Mouse (Mus musculus): Measurements from ENCODE around the gene Krt81.

The Krt81 gene

DNA sequence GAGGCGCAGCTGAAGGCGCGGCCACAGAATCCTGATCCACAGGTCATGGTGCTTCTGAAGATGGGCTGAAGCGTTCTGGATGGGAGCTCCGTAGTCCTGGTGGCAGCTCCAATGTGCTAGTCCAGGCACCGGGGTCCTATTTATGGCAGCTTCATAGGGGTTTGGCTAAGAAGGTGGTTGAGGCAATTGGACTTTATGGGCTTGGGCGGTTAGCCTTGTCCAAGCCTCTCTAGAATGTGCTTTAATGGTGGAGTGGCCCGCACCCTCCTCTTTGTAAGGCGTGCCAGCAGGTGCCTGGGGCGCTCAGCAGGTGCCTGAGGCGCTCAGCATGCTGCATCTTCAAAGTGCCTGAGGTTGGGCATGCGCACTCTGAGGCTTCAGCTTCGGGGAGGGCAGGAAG is at the start of gene Krt81:
Gene Krt81 (minus strand): TSS at position 101 of the 400 bp plus-strand sequence.
- no peak for DNase-seq

DNA sequence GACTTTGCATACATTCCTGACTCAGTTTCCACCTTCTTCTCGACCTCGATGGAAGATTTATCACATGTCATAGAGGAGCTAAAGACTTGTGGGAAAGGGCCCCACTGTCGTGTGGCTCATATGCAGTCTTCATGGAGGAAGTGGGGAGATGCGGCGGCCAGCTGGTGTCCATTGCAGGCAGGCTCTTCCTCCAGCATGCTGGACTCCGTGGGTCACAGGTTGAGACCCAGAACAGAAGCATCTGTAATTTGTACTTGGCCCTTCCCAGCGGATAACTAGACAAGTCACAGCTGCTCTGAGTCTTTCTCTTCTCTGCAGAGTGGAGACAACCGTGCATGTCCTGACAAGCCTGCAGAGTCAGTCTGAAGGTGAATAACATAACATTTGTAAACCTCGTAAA is 44.7 kb upstream of the Krt81 start:
- peak; percentile 4 to 46 for DNase-seq

- DNase-seq = peak; percentile 27 to 55
Measured at GRCm38 (mm10) chr15:101506896-101507758, 43.6 kb upstream of the Krt81 start.

DNA sequence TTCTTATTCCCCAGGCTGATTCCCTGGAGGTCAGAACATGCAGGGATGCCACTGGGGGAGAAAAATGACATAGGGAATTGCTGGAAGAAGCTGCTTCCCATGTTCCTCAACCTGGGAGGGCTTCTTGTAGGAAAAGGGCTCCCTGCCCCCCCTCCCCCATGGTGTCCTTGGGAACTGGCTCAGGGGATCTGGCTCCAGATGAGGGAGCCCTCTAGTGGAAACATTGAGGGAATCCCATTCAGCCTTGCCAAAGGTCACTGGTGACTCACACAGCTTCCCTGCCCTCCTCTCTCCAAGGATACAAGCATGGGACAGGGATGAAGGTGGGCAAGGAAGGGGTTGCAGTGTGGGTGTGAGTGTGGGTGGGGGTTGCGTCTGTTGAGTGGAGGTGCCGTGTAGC is 33.6 kb upstream of the Krt81 start:
- peak; percentile 36 to 54 for DNase-seq

- no peak for DNase-seq
Measured at GRCm38 (mm10) chr15:101495266-101495665, 31.7 kb upstream of the Krt81 start.

- DNase-seq = no peak
Measured at GRCm38 (mm10) chr15:101494203-101494602, 30.7 kb upstream of the Krt81 start.

- DNase-seq = no peak
Measured at GRCm38 (mm10) chr15:101493713-101494112, 30.2 kb upstream of the Krt81 start.

GRCm38 (mm10) chr15:101492718-101493117 is 29.2 kb upstream of the Krt81 start:
- DNase-seq = no peak

DNA sequence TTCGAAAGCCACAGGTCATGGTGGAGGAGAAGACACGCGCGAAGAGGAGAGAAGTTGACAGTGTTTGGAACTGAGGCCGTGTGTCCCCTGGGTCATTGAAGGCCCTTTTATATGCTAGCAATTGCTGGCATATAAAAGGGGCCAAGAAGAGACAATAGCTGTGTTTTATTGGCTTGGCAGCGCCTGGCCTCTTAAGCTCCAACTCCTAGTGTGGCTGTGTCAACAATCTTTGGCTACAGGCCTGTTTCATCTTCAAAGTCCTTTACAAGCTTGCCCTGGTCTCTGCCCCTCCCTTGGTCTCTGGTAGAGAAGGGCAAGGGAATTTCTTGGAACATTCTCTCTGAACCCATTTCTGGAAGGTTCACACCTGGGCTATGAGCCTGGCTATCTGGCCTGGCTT is 27.9 kb upstream of the Krt81 start, which contains the start of gene Krt83:
Gene Krt83 (minus strand): TSS at position 82 of the 400 bp plus-strand sequence.
- DNase-seq = no peak

DNA sequence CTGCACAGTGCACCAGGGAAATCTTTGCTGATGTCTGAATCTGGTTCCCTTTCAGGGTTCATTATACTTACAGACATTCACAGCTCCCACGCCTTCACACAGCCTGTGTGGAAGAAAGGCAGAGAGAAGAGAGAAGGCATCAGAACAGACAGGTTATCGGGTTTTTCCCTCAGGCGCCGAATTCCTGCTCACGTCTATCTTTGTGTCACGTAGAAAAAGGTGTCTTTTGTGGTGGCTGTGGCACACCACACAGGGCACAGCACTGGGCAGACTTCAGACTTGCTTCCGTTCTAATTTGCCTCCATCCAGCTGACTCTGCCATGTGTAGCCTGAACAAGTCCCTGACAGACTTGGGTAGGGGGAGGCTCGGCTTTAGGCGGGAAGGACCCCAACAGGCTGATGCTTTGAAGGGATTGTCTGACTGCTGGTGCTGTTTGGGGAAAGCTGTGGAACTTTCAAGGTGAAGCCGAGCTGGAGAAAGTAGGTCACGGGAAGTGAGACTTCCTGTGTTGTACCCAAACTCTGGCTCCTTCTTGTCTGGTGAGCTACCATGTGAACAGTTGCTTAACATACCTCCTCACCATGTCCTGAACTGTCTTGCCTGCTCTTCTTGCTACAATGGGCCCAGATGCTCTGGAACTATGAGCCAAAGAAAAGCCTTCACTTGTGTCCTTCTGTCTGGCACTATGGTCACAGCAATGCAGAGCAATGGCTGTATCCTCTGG is 22.5 kb upstream of the Krt81 start:
- no peak for DNase-seq

DNA sequence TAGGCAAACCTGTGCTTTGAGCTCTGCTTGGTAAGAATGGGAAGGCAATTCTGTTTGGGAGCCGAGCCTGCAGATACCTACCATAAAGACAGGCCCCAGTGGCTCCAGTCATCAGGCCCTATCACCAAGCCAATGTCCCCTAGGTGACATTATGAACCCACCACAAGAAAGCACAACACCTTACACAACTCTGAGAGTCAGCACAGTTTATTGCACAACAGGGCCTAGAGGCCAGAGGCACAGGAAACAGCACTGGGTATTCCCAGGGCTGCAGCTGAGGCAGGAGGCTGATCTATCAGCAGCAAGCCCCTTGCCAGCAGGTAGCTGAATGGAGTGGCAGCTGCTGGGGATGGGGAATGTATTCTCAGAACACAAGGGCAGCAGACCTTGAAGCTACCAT is 21.4 kb upstream of the Krt81 start:
- no peak for DNase-seq

GRCm38 (mm10) chr15:101483646-101484045 is 20.1 kb upstream of the Krt81 start:
- DNase-seq = no peak

DNA sequence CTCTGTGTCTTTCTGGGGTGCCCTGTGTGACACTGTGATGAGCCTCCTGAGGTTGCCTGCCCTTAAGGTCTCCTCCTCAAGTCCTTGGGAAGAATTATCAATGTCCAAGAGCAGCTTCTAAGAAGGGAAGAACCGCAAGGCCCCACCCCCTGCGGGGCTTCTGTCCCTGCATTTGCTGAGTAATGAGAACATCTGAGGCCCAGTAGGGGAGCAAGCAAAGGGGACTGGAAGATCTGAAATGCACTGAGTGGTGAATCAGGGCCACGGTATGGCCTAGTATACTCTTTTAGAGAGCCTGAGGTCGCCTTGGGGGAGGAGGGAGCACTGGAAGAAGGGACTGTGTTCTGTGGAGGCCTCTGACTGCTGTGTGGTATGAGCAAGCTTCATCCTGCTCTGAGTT is 18.5 kb upstream of the Krt81 start:
- no peak for DNase-seq

GRCm38 (mm10) chr15:101479666-101480060 is 16.1 kb upstream of the Krt81 start:
- no peak for DNase-seq

GRCm38 (mm10) chr15:101479007-101479665 is 15.6 kb upstream of the Krt81 start:
- DNase-seq = peak; percentile 44 to 55

GRCm38 (mm10) chr15:101472952-101473528 is 9.5 kb upstream of the Krt81 start, which contains the start of gene Krt86:
Gene Krt86 (plus strand): TSS chr15:101473478.
- peak in 1 of 2 experiments; percentile 10 for DNase-seq

DNA sequence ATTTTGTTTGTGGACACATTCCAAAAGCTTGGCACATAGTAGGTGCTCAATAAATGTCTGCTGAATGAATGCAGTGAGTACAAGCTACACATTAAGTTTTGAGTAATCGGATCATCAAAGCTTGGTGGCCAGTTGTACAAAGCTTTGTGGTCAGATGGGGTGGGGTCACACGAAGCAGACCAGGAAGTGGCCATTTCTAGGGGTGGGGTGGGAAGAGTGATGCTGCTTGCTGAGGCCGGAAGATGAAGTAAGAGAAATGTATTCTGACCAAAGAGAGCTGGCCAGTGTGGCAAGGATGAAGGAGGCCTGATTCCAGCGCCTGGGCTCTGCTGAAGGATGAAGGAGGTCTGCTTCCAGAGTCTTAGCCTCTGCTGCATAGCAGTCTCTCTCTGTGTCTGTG is 5.5 kb upstream of the Krt81 start:
- no peak for DNase-seq

DNA sequence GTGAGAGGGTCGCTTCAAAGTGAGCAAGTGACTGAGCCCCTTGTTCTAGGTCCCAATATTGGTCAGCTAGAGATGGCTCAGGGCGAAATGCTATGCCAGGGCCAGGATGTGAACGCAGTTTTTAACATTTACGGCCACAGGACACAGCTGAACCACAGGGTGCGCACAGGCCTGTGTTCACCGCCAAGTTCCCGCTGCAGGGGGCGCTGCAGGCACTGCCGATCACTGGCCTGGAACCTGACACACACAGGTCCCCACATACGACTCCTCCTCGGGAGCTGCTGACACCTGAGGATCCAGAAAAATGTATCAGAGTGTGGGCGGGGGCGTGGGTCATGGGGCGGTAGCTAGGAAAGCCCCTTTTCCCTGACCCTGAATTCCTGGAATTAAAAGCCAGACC is 4.3 kb downstream of the Krt81 start:
- DNase-seq = no peak

DNA sequence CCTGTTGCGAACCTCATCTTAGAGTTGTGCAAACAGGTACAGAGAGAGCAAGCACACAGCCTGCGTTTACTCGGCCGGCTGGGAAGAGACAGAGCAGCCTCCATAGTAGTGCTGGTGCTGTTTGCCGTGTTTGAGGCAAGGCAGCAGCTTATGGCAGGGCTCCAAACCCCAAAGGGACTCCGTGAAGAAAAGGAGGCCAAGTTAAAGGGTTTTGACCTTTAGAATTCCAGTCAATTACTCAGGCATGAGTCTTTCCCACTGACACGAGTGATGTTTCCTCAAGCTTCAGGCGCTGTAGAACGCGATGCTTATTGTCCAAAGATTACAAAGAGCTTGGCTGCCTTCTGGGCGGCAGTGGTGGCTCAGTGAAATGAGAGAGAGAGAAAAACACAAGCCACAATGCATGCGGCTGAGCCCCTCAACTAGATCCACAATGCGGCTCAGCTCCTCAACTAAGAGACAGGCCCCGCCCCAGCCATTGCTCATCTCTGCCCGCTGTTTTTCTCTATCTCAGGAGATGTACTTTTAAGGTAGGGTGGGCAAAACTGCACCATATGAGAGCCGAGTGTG is 5.1 kb downstream of the Krt81 start:
- peak; percentile 50 to 58 for DNase-seq

- DNase-seq = no peak
Measured at GRCm38 (mm10) chr15:101455891-101456290, 7.7 kb downstream of the Krt81 start.

GRCm38 (mm10) chr15:101455292-101455691 is 8.3 kb downstream of the Krt81 start:
- peak in 1 of 2 experiments; percentile 7 for DNase-seq

- no peak for DNase-seq
Measured at GRCm38 (mm10) chr15:101454774-101455173, 8.8 kb downstream of the Krt81 start.

Data from kidney, postnatal 25 days (tissue).